Mouse (Mus musculus) heart, adult 2 months (tissue): ENCODE measurements around the gene Sbk2.

Source experiments
- CTCF ChIP-seq: fragments of 200-600 bp; IDR thresholded peaks from 2 replicates; pipeline ENCODE4 v1.8.1; 2022; ENCODE audit warnings: antibody characterized with exemption, mild to moderate bottlenecking, moderate library complexity
- EP300 ChIP-seq: fragments of 200-500 bp; IDR thresholded peaks from 2 replicates; pipeline ENCODE4 v1.6.1; 2011; ENCODE audit warnings: low read depth, low read length, control low read depth; ENCODE audit not compliant: insufficient read depth

DNA sequence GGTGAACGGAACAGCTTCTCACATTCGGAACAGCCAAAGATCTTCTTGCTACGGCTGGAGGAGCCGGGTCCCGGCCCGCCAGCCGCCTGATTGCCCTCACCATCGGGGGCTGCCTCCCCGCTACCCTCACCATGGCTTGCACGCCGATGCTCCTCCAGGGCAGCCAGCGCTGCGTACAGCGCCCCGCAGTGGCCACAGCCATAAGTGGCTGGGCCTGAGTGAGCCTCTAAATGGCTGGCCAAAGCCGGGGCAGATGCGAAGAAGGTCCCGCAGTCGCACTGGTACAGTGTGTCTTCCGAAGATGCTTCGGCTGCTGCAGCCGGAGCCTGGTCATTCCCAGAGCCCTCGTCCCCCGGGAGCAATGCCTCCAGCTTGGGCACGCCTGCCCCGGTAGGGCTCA lies 44.0 kb upstream of the Sbk2 start:
- no peak for TF ChIP-seq CTCF
- TF ChIP-seq EP300 = no peak
